Mouse (Mus musculus): ENCODE measurements around the gene Hs3st3a1.

- TF ChIP-seq TAL1 (IDR thresholded peaks at IDR 0.05; ENCODE audit: low read length): no peak
- no peak for TF ChIP-seq GATA1 (IDR thresholded peaks at IDR 0.05; ENCODE audit: low read length)
Measured at GRCm38 (mm10) chr11:64544236-64544635, 109.1 kb downstream of the Hs3st3a1 start.

All from erythroblast, embryonic 14.5 days (primary cell).